Mouse (Mus musculus) heart, embryonic 14.5 days (tissue): Measurements from ENCODE around the gene Tchp. TPM values are rescaled to one million over a fixed set of nuclear protein-coding genes. Genes with fewer than 3 reads are reported as not detected.

Experiments used
- ATAC-seq: fragments of 200-750 bp; cut with Nextera tagmentation; 2 replicates; pipeline ENCODE4 v1.8.0; 2017; ENCODE audit warnings: low read depth, moderate TSS enrichment; ENCODE audit not compliant: insufficient number of reproducible peaks, insufficient read depth, low FRiP score
- H3K27ac ChIP-seq, 2 experiments: fragments of 200-500 bp in 1 of 2; fragments of 300-500 bp in 1 of 2; sonication (generic) in 1 of 2; replicated peaks in 1 of 2; 2 replicates each; pipeline ENCODE4 v1.5.1; 2012 to 2014; ENCODE audit warnings: low read depth in 2 of 2, low read length in 2 of 2, control low read depth in 1 of 2, mild to moderate bottlenecking in 1 of 2, mixed read lengths in 1 of 2; ENCODE audit not compliant: control insufficient read depth in 1 of 2, insufficient read depth in 1 of 2
- H3K27me3 ChIP-seq: fragments of 300-500 bp; sonication (generic); 2 replicates; pipeline ENCODE4 v1.6.1; 2014; ENCODE audit warnings: mild to moderate bottlenecking, low read length, control low read depth; ENCODE audit not compliant: control insufficient read depth, insufficient read depth
- H3K36me3 ChIP-seq: fragments of 300-500 bp; sonication (generic); 2 replicates; pipeline ENCODE4 v1.6.1; 2014; ENCODE audit warnings: mild to moderate bottlenecking, control low read depth, low read length, mixed read lengths; ENCODE audit not compliant: control insufficient read depth, insufficient read depth
- H3K4me1 ChIP-seq, 2 experiments: fragments of 200-500 bp in 1 of 2; fragments of 300-500 bp in 1 of 2; sonication (generic) in 1 of 2; 2 replicates each; pipeline ENCODE4 v1.6.1; 2012 to 2014; ENCODE audit warnings: low read length in 2 of 2, control low read depth in 1 of 2, mixed read lengths in 1 of 2; ENCODE audit not compliant: control insufficient read depth in 2 of 2, insufficient read depth in 2 of 2
- H3K4me2 ChIP-seq: fragments of 300-500 bp; sonication (generic); 2 replicates; pipeline ENCODE4 v1.6.1; 2014; ENCODE audit warnings: mild to moderate bottlenecking, low read length
- H3K4me3 ChIP-seq, 2 experiments: fragments of 200-500 bp in 1 of 2; fragments of 300-500 bp in 1 of 2; sonication (generic) in 1 of 2; 2 replicates each; pipeline ENCODE4 v1.5.1; 2012 to 2014; ENCODE audit warnings: low read length in 2 of 2, mild to moderate bottlenecking in 2 of 2, control low read depth in 1 of 2, low read depth in 1 of 2, moderate library complexity in 1 of 2; ENCODE audit not compliant: control insufficient read depth in 1 of 2, insufficient read depth in 1 of 2
- H3K9ac ChIP-seq: fragments of 300-500 bp; sonication (generic); 2 replicates; pipeline ENCODE4 v1.6.1; 2014; ENCODE audit warnings: mild to moderate bottlenecking, low read length
- H3K9me3 ChIP-seq: fragments of 300-500 bp; sonication (generic); 2 replicates; pipeline ENCODE4 v1.6.1; 2016; ENCODE audit warnings: low read length, control low read depth; ENCODE audit not compliant: control insufficient read depth
- WGBS: fragments of 180-500 bp; shearing (Covaris S2); extraction: QIAGEN DNeasy Blood & Tissue Kit; methylation state at CpG from one replicate; pipeline ENCODE4 v1.1.7; 2014; 5-methylcytosine and 5-hydroxymethylcytosine counted together
- microRNA-seq: library from miRNA; unstranded; fragments of <30 nt; microRNA quantifications from one replicate; pipeline ENCODE4, GENCODE M21; 2016
- polyA plus RNA-seq: library from polyadenylated mRNA; unstranded; fragments of >200 nt; fragmentation: Nextera tagmentation; extraction: Ambion mirVana; gene quantifications from 2 replicates; pipeline ENCODE4 v1.2.1, GENCODE M21; 2014

The Tchp gene
- polyA plus RNA-seq, 1 experiment from 2014 or later = 6.8 TPM

DNA sequence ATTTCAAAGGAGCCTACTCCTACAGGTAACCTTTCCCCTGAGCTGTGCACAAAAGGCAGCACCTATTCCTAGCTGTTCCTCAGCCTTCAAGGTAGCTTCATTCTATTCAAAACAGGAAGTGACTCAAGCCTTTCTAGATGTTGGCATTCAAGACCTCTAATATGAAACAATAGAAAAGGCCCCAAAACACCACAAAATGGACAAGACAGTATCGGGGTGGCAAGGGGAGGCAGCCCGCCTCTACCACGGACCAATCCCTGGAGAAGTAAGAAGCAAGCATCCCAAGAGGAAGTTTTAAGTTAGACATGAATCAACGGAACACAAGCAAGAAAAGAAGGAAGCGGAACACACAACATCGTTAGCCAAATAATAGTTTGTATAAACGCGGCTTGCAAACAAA is 64.2 kb downstream of the Tchp start:
- Histone ChIP-seq H3K36me3 (no peaks in the 10 kb centered on the region), H3K4me2 (peak overlapping the region; percentile 95), H3K27me3 (no peaks in the 10 kb centered on the region), H3K4me1 (peaks cover 3 to 20% of the 10 kb centered on the region in 2 experiments; a peak in 3 of 4 replicates), H3K27ac (no peak overlapping the region), H3K9ac (peak overlapping the region; percentile 97; the same call in 1 of the 2 replicates), H3K9me3 (no peaks in the 10 kb centered on the region), H3K4me3 (peak overlapping the region in 1 of 2 experiments; percentile 100; a peak in 3 of 4 replicates)
- 72% methylated on average over 8 of the region's 8 CpGs for WGBS
- ATAC-seq = no peak

Small RNA genes lying within 50 kb of the gene (microRNA-seq; reads per million reads assigned to microRNA genes)
- gene Mir7028 = not detected

Other genes with a start within 250 kb of the Tchp start
- 0.65 and 0.96 TPM in 2 replicates for gene Fam222a, start 139.7 kb upstream of the Tchp start, polyA plus RNA-seq
- 0.78 and 0.84 TPM in 2 replicates for gene Trpv4, start 49.3 kb upstream of the Tchp start, polyA plus RNA-seq
- gene Gltp, start 16.8 kb upstream of the Tchp start, polyA plus RNA-seq = 39.1 and 40.6 TPM in 2 replicates
- gene Ankrd13a, start 66.9 kb downstream of the Tchp start, polyA plus RNA-seq = 41.2 and 42.3 TPM in 2 replicates
- gene Git2, start 67.8 kb downstream of the Tchp start, polyA plus RNA-seq = 32.6 TPM in 2 replicates
- 52.5 and 58.7 TPM in 2 replicates for gene 1500011B03Rik, start 115.7 kb downstream of the Tchp start, polyA plus RNA-seq
- not detected in 2 replicates for gene 4930519G04Rik, start 145.9 kb downstream of the Tchp start, polyA plus RNA-seq
- gene Gm9936, start 150.9 kb downstream of the Tchp start, polyA plus RNA-seq = not detected in 2 replicates
- 5.3 and 6.5 TPM in 2 replicates for gene Oasl2, start 189.2 kb downstream of the Tchp start, polyA plus RNA-seq
- 0.45 and 0.70 TPM in 2 replicates for gene Oasl1, start 215.5 kb downstream of the Tchp start, polyA plus RNA-seq
- 38.5 and 38.8 TPM in 2 replicates for gene 2210016L21Rik, start 234.4 kb downstream of the Tchp start, polyA plus RNA-seq